Mouse (Mus musculus): ENCODE results near the gene Hist1h2bf.

DNA sequence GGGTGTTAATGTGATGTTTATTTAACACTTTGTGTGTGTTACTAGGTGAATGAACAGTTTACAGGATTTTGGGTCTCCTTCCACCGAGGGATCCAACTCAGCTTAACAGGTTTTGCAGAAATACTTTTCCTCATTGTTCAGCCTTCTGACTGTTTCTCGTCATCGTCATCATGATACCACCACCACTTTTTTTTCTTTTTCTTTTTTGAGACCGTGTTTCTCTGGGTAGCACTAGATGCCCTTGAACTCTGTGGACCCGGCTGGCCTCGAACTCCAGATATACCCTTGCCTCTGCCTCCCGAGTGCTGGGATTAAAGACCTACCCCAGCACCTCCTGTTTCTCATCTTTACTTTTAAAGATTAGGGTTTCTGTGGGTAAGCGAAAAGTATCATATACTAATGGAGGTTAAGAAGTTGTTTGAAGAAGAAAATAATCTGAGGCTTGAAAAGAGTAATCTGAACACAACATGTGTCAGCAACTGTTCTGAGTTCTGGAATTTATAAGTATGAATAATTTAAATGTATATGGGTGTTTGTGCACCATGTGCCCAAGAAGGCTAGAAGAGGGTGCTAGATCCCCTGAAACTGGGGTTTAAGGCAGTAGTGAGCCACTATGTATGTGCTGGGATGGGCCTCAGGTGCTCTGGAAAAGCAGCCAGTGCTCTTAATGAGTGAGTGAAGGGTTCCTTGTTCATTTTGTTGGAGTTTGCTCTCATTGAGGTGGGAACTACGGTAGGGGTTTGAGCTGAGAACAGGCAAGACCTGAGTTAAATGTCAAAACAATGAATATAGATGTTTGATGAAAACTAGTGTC lies 41.5 kb downstream of the Hist1h2bf start:
- TF ChIP-seq CTCF (IDR thresholded peaks at IDR 0.05 in 2 of 3, conservative IDR thresholded peaks at IDR 0.05 in 1 of 3; ENCODE audit: control insufficient read depth in 1 of 3, insufficient read depth in 1 of 3, low read depth in 2 of 3, low read length in 3 of 3, poor library complexity in 1 of 3, severe bottlenecking in 1 of 3) (no peak), POLR2A (IDR thresholded peaks at IDR 0.05; ENCODE audit: control insufficient read depth in 1 of 2, insufficient read depth in 1 of 2, low read depth in 1 of 2, low read length in 2 of 2, poor library complexity in 1 of 2) (no peak), EP300 (IDR thresholded peaks at IDR 0.05; ENCODE audit: low read depth in 1 of 2, low read length in 2 of 2) (no peak), GATA1 (IDR thresholded peaks at IDR 0.05; ENCODE audit: low read depth, low read length) (no peak), ZKSCAN1 (IDR thresholded peaks at IDR 0.05; ENCODE audit: low read depth, low read length) (no peak), CHD1 (IDR thresholded peaks at IDR 0.05; ENCODE audit: low read depth, low read length) (no peak), MEF2A (IDR thresholded peaks at IDR 0.05; ENCODE audit: extremely low read depth, insufficient replicate concordance, low read depth, low read length, poor library complexity, severe bottlenecking) (no peak), ZMIZ1 (IDR thresholded peaks at IDR 0.05; ENCODE audit: low read depth, low read length) (no peak), MXI1 (IDR thresholded peaks at IDR 0.05; ENCODE audit: low read depth, low read length) (no peak)

Measured in MEL (cell line).